Mouse (Mus musculus) small intestine, adult 2 months (tissue): ENCODE results near the gene Sfn.

Experiments used
- CTCF ChIP-seq: fragments of 200-500 bp; IDR thresholded peaks from 2 replicates; pipeline ENCODE4 v1.5.1; 2012; ENCODE audit warnings: low read depth, mild to moderate bottlenecking, control low read depth, inconsistent platforms, low read length, moderate library complexity, mixed read lengths; ENCODE audit not compliant: insufficient replicate concordance, insufficient read length; ENCODE audit errors: extremely low read depth
- POLR2A ChIP-seq: fragments of 200-500 bp; IDR thresholded peaks from 2 replicates; pipeline ENCODE4 v1.6.1; 2012; ENCODE audit warnings: low read depth, mild to moderate bottlenecking, control low read depth, inconsistent platforms, low read length, moderate library complexity

DNA sequence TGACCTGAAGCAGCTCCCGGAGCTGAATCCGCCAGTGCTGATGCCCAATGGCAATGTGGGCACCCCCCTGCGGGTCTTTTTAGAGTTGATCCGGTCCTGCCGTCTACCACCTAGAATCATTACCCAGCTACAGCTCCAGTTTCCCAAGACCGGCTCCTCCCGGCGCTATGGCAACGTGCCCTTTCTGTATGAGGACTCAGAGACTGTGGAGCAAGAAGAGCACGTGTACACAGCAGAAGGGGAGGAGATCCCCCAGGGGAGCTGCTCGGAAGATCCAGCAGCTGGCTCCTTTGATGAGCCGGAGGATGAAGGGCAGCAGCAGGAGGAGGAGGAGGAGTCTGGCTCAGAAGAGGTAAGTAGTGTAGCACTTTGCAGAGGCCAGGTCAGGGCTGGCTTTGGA lies 24.0 kb downstream of the Sfn start:
- TF ChIP-seq CTCF (no peak), POLR2A (no peak)
